Mouse (Mus musculus) common myeloid progenitor, adult 5-6 weeks (primary cell): ENCODE measurements around the gene Mecom. TPM values are rescaled to one million over a fixed set of nuclear protein-coding genes. Genes with fewer than 3 reads are reported as not detected.
"Not testable (repeated sequence)": the region's sequence is repeated elsewhere in the genome, so short reads cannot be mapped to it uniquely, and the experiment has no call there.

ENCODE experiments used
- ATAC-seq: replicated peaks from 2 replicates; pipeline ENCODE4 v1.8.0; 2016; ENCODE audit warnings: low read depth, mild to moderate bottlenecking, moderate TSS enrichment, inconsistent platforms; ENCODE audit not compliant: poor library complexity, severe bottlenecking
- total RNA-seq: library from RNA; stranded (forward); fragments of 200-1000, 187-1606 nt; gene quantifications from 2 replicates; pipeline ENCODE4 v1.2.3, GENCODE M21; 2017

Gene Mecom
- total RNA-seq = 3.9 and 10.8 TPM in 2 replicates

- no peak for ATAC-seq
Observed at GRCm38 (mm10) chr3:30547908-30548307, at the start of gene Mecom. TSS of gene Mecom (minus strand) at chr3:30548008.

GRCm38 (mm10) chr3:30597271-30597670, 49.5 kb upstream of the Mecom start:
- ATAC-seq = no peak

- peak; percentile 15; the same call in 1 of the 2 replicates for ATAC-seq
Observed at GRCm38 (mm10) chr3:30595111-30595832, 47.5 kb upstream of the Mecom start.

- ATAC-seq = peak; percentile 81
Observed at GRCm38 (mm10) chr3:30593719-30594485, 46.1 kb upstream of the Mecom start.

GRCm38 (mm10) chr3:30592418-30592853, 44.6 kb upstream of the Mecom start:
- ATAC-seq = peak; percentile 68

GRCm38 (mm10) chr3:30588865-30589264, 41.1 kb upstream of the Mecom start:
- no peak for ATAC-seq

- ATAC-seq = no peak
Observed at GRCm38 (mm10) chr3:30573549-30573948, 25.7 kb upstream of the Mecom start.

- ATAC-seq = not testable (repeated sequence)
Observed at GRCm38 (mm10) chr3:30566333-30566732, 18.5 kb upstream of the Mecom start.

- ATAC-seq = no peak
Observed at GRCm38 (mm10) chr3:30560677-30561314, 13.0 kb upstream of the Mecom start.

- no peak for ATAC-seq
Observed at GRCm38 (mm10) chr3:30553741-30554140, 5.9 kb upstream of the Mecom start.

GRCm38 (mm10) chr3:30550218-30550617, 2.4 kb upstream of the Mecom start:
- ATAC-seq = no peak

- ATAC-seq = no peak
Observed at GRCm38 (mm10) chr3:30548928-30549327, 1.1 kb upstream of the Mecom start.

GRCm38 (mm10) chr3:30546831-30547369, 908 bp downstream of the Mecom start:
- no peak for ATAC-seq

- no peak for ATAC-seq
Observed at GRCm38 (mm10) chr3:30546366-30546765, 1.4 kb downstream of the Mecom start.

GRCm38 (mm10) chr3:30545246-30545645, 2.6 kb downstream of the Mecom start:
- no peak for ATAC-seq

- no peak for ATAC-seq
Observed at GRCm38 (mm10) chr3:30544305-30544704, 3.5 kb downstream of the Mecom start.

- ATAC-seq = no peak
Observed at GRCm38 (mm10) chr3:30535821-30536220, 12.0 kb downstream of the Mecom start.

GRCm38 (mm10) chr3:30520751-30521150, 27.1 kb downstream of the Mecom start:
- not testable (repeated sequence) for ATAC-seq

GRCm38 (mm10) chr3:30519425-30519824, 28.4 kb downstream of the Mecom start:
- ATAC-seq = no peak

GRCm38 (mm10) chr3:30515795-30516170, 32.0 kb downstream of the Mecom start:
- no peak for ATAC-seq
